Mouse (Mus musculus): Measurements from ENCODE around the gene Snx4.
A peak's percentile ranks its signal among the peaks of the same experiment; 100 is the strongest.

Gene Snx4

GRCm38 (mm10) chr16:33283079-33283478 lies 31.8 kb downstream of the Snx4 start:
- no peak for DNase-seq

GRCm38 (mm10) chr16:33288536-33288935 lies 37.3 kb downstream of the Snx4 start:
- DNase-seq: no peak

DNA sequence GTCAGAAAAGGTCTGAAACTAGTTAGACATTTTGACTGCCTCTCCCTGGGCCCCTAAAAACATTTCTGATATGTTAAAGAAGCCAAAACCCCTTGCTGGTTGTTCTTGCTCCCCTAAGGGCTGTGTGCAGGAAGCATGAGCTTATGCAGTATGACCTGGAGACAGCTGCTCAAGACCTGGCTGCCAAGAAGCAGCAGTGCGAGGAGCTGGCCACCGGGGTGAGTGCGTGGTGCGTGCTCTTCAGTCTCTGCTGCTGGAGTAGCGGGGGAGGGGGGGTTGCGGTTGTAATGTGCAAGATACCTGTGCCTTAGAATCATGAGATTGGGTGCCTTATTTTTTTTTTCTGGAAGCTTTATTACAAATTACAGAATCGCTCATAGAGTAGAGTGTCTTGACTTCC lies 38.7 kb downstream of the Snx4 start:
- no peak for DNase-seq

- no peak for DNase-seq
Measured at GRCm38 (mm10) chr16:33292241-33292640, 41.0 kb downstream of the Snx4 start.

GRCm38 (mm10) chr16:33294681-33295080 lies 43.4 kb downstream of the Snx4 start:
- no peak for DNase-seq

DNA sequence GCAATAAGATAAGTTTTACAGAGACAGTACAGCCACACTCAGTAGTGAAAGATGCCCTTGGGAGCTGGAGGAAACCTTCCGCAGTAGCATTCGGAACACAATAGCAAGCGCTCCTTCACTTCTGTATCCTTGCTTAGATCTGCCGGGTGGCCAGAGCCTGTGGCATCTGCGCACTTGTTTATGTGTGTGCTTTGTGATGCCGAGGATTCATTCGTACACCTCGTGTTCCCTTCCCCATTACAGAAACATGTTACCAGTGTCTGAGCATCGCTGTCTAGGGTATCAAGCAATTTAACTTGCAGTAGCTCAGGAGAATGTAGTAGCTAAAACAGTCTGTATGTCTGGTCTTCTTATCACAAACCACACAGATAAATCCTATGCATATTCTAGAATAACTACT lies 44.1 kb downstream of the Snx4 start:
- DNase-seq: no peak

DNA sequence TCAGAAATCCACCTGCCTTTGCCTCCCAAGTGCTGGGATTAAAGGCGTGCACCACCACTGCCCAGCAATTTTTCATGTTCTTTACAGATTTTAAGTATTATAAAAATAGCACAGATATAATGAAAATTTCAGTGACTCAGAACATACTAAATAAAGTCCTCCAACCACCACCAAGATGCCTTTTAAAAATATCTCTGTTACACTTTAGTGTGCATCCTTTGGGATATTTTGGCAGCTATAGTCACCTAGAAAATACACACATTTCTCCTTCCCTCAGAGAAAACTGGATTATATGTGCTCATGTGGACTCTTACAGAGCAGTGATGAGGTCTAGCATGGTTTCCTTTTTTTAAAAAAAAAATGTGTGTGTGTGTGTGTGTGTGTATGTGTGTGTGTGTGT lies 46.3 kb downstream of the Snx4 start:
- no peak for DNase-seq

GRCm38 (mm10) chr16:33306633-33307070 lies 55.4 kb downstream of the Snx4 start:
- DNase-seq: peak; percentile 88

GRCm38 (mm10) chr16:33307761-33308160 lies 56.5 kb downstream of the Snx4 start:
- peak; percentile 49 for DNase-seq

DNA sequence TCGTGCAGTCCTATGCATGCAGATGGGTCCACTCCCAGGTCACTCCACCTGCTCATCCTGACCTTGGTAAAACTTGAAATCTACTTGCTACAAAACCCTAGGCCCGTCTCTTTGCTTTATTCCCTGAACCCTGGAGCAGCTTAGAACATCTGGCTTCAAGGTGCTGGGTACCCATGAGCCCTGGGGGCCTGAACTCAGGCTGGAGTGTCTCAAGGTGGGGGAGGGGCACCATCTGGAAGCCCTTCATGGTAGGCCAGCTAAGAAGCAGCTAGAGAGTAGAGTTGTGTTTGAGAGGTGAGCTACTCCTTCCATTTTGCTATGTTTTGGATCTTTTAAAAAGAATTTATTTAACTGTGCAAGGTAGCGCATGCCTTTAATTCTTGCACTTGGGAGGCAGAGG lies 57.8 kb downstream of the Snx4 start:
- DNase-seq: no peak

GRCm38 (mm10) chr16:33315611-33316010 lies 64.4 kb downstream of the Snx4 start:
- DNase-seq: no peak

GRCm38 (mm10) chr16:33317646-33318045 lies 66.4 kb downstream of the Snx4 start:
- no peak for DNase-seq

DNA sequence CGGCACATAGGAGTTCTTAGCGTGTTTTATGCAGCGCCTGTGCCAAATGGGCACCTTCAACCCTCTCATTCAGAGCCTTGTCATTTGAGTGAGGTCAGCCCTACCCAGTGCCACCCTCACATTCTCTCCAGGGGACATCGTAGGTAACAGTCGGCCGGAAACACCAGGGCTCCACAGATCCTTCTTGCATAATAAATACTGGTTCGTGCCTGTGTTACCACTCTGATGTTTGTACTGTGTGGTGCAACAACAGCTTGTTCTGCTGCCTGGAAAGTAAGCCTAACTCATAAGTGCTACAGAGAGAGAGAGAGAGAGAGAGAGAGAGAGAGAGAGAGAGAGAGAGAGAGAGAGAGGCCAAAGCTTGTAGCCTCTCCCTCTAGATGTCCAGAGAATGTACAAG lies 66.8 kb downstream of the Snx4 start:
- no peak for DNase-seq

DNA sequence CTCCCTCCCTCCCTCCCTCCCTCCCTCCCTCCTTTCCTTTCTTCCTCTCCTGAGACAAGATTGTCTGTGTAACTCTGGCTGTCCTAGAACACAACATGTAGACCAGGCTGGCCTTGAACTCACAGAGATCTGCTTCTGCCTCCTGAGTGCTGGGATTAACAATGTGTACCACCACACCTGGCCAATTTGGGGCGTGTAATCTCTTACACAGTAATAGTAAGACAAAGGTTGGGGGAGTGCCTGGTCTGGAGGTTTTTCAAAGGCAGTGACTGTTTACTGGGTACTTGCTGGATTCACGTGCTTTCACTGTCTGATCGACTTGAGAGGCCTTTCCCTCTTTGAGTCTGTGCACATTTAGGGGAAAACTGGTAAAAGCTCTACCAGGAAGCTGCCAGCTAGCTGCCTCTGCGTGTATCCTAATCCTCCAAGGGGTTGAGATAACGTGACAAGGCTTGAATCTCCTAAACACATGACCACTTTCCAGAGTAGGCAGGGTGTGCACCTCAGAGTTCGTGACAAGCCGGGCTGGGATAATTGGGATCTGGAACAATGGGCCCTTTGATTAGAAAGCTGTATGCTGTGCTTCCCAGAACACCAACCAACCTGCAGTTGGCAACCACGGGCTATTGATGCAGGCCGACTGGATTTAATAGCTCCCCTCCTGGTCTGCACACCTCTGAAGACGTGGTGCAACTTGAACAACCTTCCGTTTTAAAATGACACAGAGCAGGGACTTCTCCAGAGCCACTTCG lies 74.6 kb downstream of the Snx4 start:
- DNase-seq: no peak

GRCm38 (mm10) chr16:33326589-33326988 lies 75.3 kb downstream of the Snx4 start:
- DNase-seq: peak; percentile 23

GRCm38 (mm10) chr16:33327101-33327500 lies 75.9 kb downstream of the Snx4 start:
- DNase-seq: no peak

- DNase-seq: peak; percentile 31
Measured at GRCm38 (mm10) chr16:33333015-33333414, 81.8 kb downstream of the Snx4 start.

DNA sequence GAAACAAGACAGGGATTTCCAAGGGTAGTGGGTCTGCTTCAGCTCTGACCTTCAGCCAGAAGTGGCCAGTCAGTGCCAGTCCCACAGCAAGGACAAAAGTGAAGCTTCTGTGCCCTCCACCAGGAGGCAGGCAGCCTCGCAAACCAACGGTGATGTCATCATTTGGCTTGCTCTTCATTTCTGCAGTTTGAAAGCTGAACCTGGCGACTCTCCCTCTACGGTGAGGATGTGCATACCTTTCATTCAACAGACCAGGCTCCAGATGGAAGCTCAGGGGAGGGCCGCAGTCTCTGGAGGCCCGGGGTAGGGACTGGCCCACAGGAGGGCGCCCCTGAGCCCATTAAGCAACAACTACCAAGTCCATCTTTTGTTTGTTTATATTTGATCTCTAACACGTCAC lies 85.9 kb downstream of the Snx4 start:
- peak; percentile 81 for DNase-seq

DNA sequence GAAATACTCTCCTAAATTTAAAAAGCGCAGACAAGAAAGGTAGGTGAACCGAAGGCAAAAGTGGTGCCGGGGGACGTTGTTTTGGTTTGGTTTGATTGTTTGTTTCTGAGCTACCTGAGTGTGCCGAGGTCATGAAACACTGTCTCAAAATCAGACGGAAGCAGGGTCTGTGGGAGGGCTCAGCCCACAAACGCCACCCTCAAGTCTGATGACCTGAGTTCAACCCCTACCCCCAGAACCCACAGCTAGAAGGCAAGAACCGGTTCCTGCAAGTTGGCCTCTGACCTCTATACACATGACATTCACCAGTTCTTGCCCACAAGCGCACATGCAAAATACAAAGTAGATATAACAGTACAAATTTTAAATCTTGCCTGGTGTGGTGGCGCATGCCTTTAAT lies 86.4 kb downstream of the Snx4 start:
- DNase-seq: no peak

GRCm38 (mm10) chr16:33338492-33338891 lies 87.2 kb downstream of the Snx4 start:
- no peak for DNase-seq

- no peak for DNase-seq
Measured at GRCm38 (mm10) chr16:33339476-33339875, 88.2 kb downstream of the Snx4 start.

GRCm38 (mm10) chr16:33342356-33342755 lies 91.1 kb downstream of the Snx4 start:
- DNase-seq: no peak

- peak; percentile 22 for DNase-seq
Measured at GRCm38 (mm10) chr16:33343106-33343505, 91.9 kb downstream of the Snx4 start.

DNA sequence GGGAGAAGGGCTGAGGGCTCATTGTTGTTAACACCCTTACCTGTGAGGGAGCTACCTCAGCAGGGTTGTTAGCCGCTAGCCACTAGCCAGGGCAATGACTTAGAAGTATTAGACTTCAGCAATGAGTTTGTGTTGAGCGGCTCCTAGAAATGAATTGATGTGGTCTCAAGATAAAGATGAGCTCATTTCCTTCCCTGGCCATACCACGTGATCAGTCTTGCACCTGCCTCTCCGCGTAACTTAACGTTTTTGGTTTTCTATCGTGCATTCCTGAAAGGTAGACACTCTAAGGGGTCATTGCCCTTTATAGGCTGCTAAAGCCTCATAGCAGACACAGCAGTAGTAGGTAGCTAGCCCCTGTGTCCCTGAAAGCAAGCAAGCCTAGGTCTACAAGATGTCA lies 92.4 kb downstream of the Snx4 start:
- no peak for DNase-seq

GRCm38 (mm10) chr16:33344379-33344778 lies 93.1 kb downstream of the Snx4 start:
- no peak for DNase-seq
